Mouse (Mus musculus): ENCODE results near the gene Gigyf2. TPM values are rescaled to one million over a fixed set of nuclear protein-coding genes. Genes with fewer than 3 reads are reported as not detected.

Gigyf2 gene
- total and polyA plus RNA-seq, 3 experiments, result 87.3 to 156 (median 93.5) TPM

DNA sequence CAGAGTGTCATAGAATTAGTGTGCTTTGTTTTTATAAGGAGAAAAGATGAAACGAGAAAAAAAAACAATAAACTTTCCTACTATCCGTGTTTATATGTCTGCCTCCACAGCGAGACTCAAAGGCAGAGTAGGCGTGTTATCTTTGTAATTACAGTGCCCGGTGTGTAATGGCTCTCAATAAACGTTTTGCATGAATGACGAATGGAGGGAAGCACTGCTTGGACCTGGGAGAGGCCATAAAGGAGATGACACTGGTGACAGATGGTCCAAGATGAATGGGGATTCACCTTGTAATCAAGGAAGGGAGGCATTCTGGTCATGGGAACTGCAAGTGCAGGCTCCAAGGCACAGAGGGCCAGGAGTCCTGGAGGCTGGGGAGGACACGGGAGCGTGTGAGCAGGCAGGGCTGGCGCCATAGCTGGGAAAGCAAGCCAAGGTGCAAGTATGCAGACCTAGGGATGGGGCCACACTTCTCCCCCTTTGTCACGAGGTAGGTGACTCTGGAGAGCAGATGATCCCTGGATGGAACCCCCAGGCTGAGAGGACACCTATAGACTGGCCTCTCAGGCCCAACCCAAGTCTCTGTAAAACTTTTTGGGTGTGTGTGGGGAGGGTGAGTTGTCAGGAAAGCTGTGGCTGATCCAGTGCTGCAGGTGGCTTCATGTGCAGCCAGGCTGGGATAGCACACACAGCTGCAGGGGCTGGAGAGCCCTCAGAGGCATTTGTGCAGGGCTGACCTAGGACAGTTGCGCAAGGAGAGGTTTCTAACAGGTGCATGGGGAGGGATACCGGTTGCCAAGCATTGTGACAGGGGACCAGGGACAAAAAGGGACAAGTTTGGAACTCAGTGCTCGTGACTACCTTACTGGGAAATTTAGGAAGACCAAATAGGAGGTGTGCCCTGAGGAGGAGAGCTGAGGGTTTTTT is 26.2 kb upstream of the Gigyf2 start:
- H3K9me3 ChIP-seq (replicated peaks; ENCODE audit: low read length), result no peaks in the 10 kb centered on the region
- no peak overlapping the region for H3K9ac ChIP-seq (ENCODE audit: insufficient read depth, low read depth)
- no peak overlapping the region for H3K4me3 ChIP-seq (replicated peaks in 1 of 3; ENCODE audit: low read depth in 2 of 3, low read length in 2 of 3, poor library complexity in 1 of 3)
- no peak for DNase-seq (ENCODE audit: extremely low read depth)
- H3K27ac ChIP-seq (ENCODE audit: insufficient read depth, low read depth), result no peak overlapping the region
- in situ Hi-C loops (cut with MboI; ENCODE audit: low pct_ligation_motif_present, low pct_unique_long_range_greater_than_20kb, low sequenced_read_pairs) (no loop called here), dilution Hi-C loops (cut with MboI; ENCODE audit: extremely low pct_ligation_motif_present, extremely low pct_unique_long_range_greater_than_20kb, low sequenced_read_pairs) (no loop called here)
- H3K36me3 ChIP-seq (replicated peaks in 1 of 2; ENCODE audit: control insufficient read depth in 1 of 2, insufficient read depth in 1 of 2, low read length in 1 of 2), result no peaks in the 10 kb centered on the region
- peaks cover 11 to 22% of the 10 kb centered on the region in 2 experiments for H3K4me1 ChIP-seq (ENCODE audit: control insufficient read depth in 1 of 2, insufficient read depth in 2 of 2)
- H3K4me2 ChIP-seq (ENCODE audit: insufficient read depth, low read depth, poor library complexity, severe bottlenecking), result no peak overlapping the region
- H3K79me2 ChIP-seq (replicated peaks; ENCODE audit: control insufficient read depth, extremely low read depth, insufficient read depth, poor library complexity, severe bottlenecking), result no peaks in the 10 kb centered on the region
- no peaks in the 10 kb centered on the region for H3K27me3 ChIP-seq (replicated peaks)
- TF ChIP-seq ELF1 (IDR thresholded peaks at IDR 0.05; ENCODE audit: low read depth, low read length) (no peak), RCOR1 (conservative IDR thresholded peaks at IDR 0.05; ENCODE audit: low read depth, low read length) (no peak), SIN3A (IDR thresholded peaks at IDR 0.05; ENCODE audit: low read length) (no peak), HCFC1 (IDR thresholded peaks at IDR 0.05; ENCODE audit: low read depth, low read length) (no peak), SMC3 (IDR thresholded peaks at IDR 0.05; ENCODE audit: low read depth, low read length) (no peak), CHD1 (IDR thresholded peaks at IDR 0.05; ENCODE audit: low read depth, low read length) (no peak), TBP (conservative IDR thresholded peaks at IDR 0.05; ENCODE audit: low read depth, low read length) (no peak), RAD21 (IDR thresholded peaks at IDR 0.05; ENCODE audit: low read depth, low read length) (no peak), USF2 (conservative IDR thresholded peaks at IDR 0.05; ENCODE audit: low read depth, low read length) (no peak), MYC (IDR thresholded peaks at IDR 0.05; ENCODE audit: low read depth, low read length) (no peak), MAZ (IDR thresholded peaks at IDR 0.05; ENCODE audit: low read depth, low read length) (no peak)

DNA sequence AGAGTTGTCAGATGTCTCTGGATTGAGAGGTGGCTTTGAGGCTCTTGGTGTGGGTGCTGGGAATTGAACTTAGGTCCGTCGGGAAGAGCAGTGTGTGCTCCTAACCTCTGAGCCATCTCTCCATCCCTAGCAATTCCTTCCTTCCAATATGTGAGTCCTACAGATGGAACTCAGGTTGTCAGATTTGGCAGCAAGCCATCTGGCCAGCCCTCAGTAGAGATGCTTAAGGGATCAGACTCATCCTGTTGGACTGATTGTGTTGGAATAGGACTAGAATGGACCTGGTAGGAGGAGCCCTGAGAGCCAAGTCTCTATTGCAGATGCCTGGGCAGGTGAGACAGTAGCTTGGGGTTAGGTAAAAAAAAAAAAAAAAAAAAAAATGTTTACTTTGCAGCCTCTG is 24.8 kb upstream of the Gigyf2 start:
- H3K4me1 ChIP-seq (ENCODE audit: control insufficient read depth in 1 of 2, insufficient read depth in 2 of 2), result peaks cover 11 to 22% of the 10 kb centered on the region in 2 experiments
- no peak overlapping the region for H3K4me3 ChIP-seq (replicated peaks in 1 of 3; ENCODE audit: low read depth in 2 of 3, low read length in 2 of 3, poor library complexity in 1 of 3)
- no peak overlapping the region for H3K4me2 ChIP-seq (ENCODE audit: insufficient read depth, low read depth, poor library complexity, severe bottlenecking)
- no peak for DNase-seq (ENCODE audit: extremely low read depth)
- dilution Hi-C loops (cut with MboI; ENCODE audit: extremely low pct_ligation_motif_present, extremely low pct_unique_long_range_greater_than_20kb, low sequenced_read_pairs), result no loop called here
- in situ Hi-C loops (cut with MboI; ENCODE audit: low pct_ligation_motif_present, low pct_unique_long_range_greater_than_20kb, low sequenced_read_pairs), result no loop called here
- no peak overlapping the region for H3K9ac ChIP-seq (ENCODE audit: insufficient read depth, low read depth)
- H3K9me3 ChIP-seq (replicated peaks; ENCODE audit: low read length), result no peaks in the 10 kb centered on the region
- no peaks in the 10 kb centered on the region for H3K27me3 ChIP-seq (replicated peaks)
- no peaks in the 10 kb centered on the region for H3K36me3 ChIP-seq (replicated peaks in 1 of 2; ENCODE audit: control insufficient read depth in 1 of 2, insufficient read depth in 1 of 2, low read length in 1 of 2)
- no peak overlapping the region for H3K27ac ChIP-seq (ENCODE audit: insufficient read depth, low read depth)
- H3K79me2 ChIP-seq (replicated peaks; ENCODE audit: control insufficient read depth, extremely low read depth, insufficient read depth, poor library complexity, severe bottlenecking), result no peaks in the 10 kb centered on the region
- TF ChIP-seq JUN (IDR thresholded peaks at IDR 0.05; ENCODE audit: insufficient read depth, low read depth, low read length), result no peak
- TF ChIP-seq CTCF (conservative IDR thresholded peaks at IDR 0.05 in 1 of 2, IDR thresholded peaks at IDR 0.05 in 1 of 2; ENCODE audit: low read depth in 2 of 2, low read length in 2 of 2), result no peak
- TF ChIP-seq EP300 (IDR thresholded peaks at IDR 0.05; ENCODE audit: low read length), result no peak
- TF ChIP-seq CHD2 (IDR thresholded peaks at IDR 0.05; ENCODE audit: low read length), result no peak
- no peak for TF ChIP-seq ELF1 (IDR thresholded peaks at IDR 0.05; ENCODE audit: low read depth, low read length)
- TF ChIP-seq UBTF (IDR thresholded peaks at IDR 0.05; ENCODE audit: low read depth, low read length), result no peak
- no peak for TF ChIP-seq HCFC1 (IDR thresholded peaks at IDR 0.05; ENCODE audit: low read depth, low read length)
- no peak for TF ChIP-seq ZMIZ1 (IDR thresholded peaks at IDR 0.05; ENCODE audit: low read depth, low read length)
- no peak for TF ChIP-seq IRF4 (IDR thresholded peaks at IDR 0.05; ENCODE audit: low read depth, low read length)
- TF ChIP-seq MYC (IDR thresholded peaks at IDR 0.05; ENCODE audit: low read depth, low read length), result no peak
- TF ChIP-seq ZKSCAN1 (IDR thresholded peaks at IDR 0.05; ENCODE audit: borderline replicate concordance, low read depth, low read length), result no peak
- TF ChIP-seq RCOR1 (conservative IDR thresholded peaks at IDR 0.05; ENCODE audit: low read depth, low read length), result no peak
- TF ChIP-seq E2F4 (IDR thresholded peaks at IDR 0.05; ENCODE audit: insufficient replicate concordance, low read depth, low read length), result no peak
- TF ChIP-seq GABPA (IDR thresholded peaks at IDR 0.05; ENCODE audit: insufficient replicate concordance, low read depth, low read length), result no peak
- TF ChIP-seq POLR2AphosphoS2 (IDR thresholded peaks at IDR 0.05; ENCODE audit: low read depth, low read length), result no peak
- TF ChIP-seq TBP (conservative IDR thresholded peaks at IDR 0.05; ENCODE audit: low read depth, low read length), result no peak
- TF ChIP-seq POLR2A (IDR thresholded peaks at IDR 0.05; ENCODE audit: low read depth, low read length), result no peak
- TF ChIP-seq USF1 (IDR thresholded peaks at IDR 0.05; ENCODE audit: low read depth, low read length), result no peak
- no peak for TF ChIP-seq TCF12 (IDR thresholded peaks at IDR 0.05; ENCODE audit: low read depth, low read length)
- no peak for TF ChIP-seq MAFK (IDR thresholded peaks at IDR 0.05; ENCODE audit: insufficient replicate concordance, low read length)
